Mouse (Mus musculus) myocyte (in vitro differentiated cells): ENCODE data around the gene Cyb5rl.

Source experiments
- CEBPB ChIP-seq: IDR thresholded peaks from 2 replicates; pipeline ENCODE4 v1.6.1; 2011; ENCODE audit warnings: mild to moderate bottlenecking, moderate library complexity; ENCODE audit not compliant: poor library complexity, insufficient read depth, severe bottlenecking
- E2F4 ChIP-seq: IDR thresholded peaks from one replicate; pipeline ENCODE4 v1.6.1; 2011; ENCODE audit warnings: mild to moderate bottlenecking, control low read depth, moderate library complexity; ENCODE audit not compliant: insufficient read depth
- MAX ChIP-seq: IDR thresholded peaks from one replicate; pipeline ENCODE4 v1.6.1; 2011; ENCODE audit warnings: low read depth, mild to moderate bottlenecking, control low read depth
- USF1 ChIP-seq: IDR thresholded peaks from one replicate; pipeline ENCODE4 v1.6.1; 2011; ENCODE audit warnings: low read depth, mild to moderate bottlenecking, control low read depth, moderate library complexity

DNA sequence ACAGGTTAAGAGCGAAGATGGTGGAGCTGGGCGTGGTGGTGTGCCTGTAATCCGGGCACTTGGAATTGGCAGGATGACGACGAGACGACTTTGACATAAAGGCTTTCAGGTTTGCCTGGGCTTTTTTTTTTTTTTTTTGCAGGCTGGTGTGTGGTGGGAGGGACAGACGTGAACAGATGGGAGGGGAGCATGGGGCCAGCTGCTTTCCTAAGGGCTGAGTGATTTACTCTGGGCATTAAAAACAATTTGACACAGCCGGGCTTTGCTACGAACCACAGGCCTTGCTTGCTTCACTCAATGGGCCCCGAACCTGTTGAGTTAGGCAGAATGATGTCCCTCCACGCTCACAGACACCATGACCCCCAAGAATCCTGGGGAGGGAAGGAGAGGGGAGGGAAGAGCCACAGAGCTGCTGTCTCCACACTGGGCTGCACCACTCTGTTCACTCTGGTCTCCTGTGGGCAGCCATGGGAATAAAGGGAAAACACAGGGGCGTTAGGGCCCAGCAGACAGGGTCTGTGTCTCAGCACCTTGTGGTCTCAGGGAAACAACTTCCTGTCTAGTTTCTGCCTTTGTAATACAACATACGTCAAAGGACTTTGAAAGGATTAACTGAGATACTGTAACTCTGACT lies 60.2 kb downstream of the Cyb5rl start:
- TF ChIP-seq CEBPB (no peak), E2F4 (no peak), USF1 (no peak), MAX (no peak)
